Mouse (Mus musculus) Patski (cell line): ENCODE results near the gene Olfr671. TPM values are rescaled to one million over a fixed set of nuclear protein-coding genes. Genes with fewer than 3 reads are reported as not detected.
"Not testable (repeated sequence)": the region's sequence is repeated elsewhere in the genome, so short reads cannot be mapped to it uniquely, and the experiment has no call there.

ENCODE experiments used
- ATAC-seq: fragments of 100-300 bp; one replicate; pipeline ENCODE4 v1.8.0; 2021
- CTCF ChIA-PET: fragments of 350-600 bp; sonication (Branson Sonifier 250); formaldehyde crosslinking; loops from one replicate; lab custom pipeline; 2022; ENCODE audit warnings: inconsistent platforms; lab: Charles Lee
- POLR2A ChIA-PET: fragments of 350-600 bp; sonication (Branson Sonifier 250); formaldehyde crosslinking; loops from one replicate; lab custom pipeline; 2022; ENCODE audit warnings: antibody characterized with exemption, inconsistent platforms; lab: Charles Lee
- DNase-seq: peaks from one replicate; pipeline ENCODE4 v3.0.0-alpha.2; 2011; ENCODE audit warnings: low read depth, low spot score
- H3K27me3 ChIP-seq: fragments of 371-371 bp; one replicate; pipeline ENCODE4 v1.5.1; 2021
- CTCF ChIP-seq: fragments of 100-300 bp; IDR thresholded peaks from one replicate; pipeline ENCODE4 v1.5.1; 2021
- in situ Hi-C: fragments of 300-500 bp; cut with MboI; formaldehyde crosslinking; loops from 3 replicates; pipeline ENCODE4 v1.11.1; 2018; ENCODE audit warnings: low pct_unique_long_range_greater_than_20kb, mixed read lengths
- polyA plus RNA-seq: library from polyadenylated mRNA; unstranded; gene quantifications from one replicate; pipeline ENCODE4 v1.2.3, GENCODE M21; 2021

Olfr671 gene
- not detected for polyA plus RNA-seq

DNA sequence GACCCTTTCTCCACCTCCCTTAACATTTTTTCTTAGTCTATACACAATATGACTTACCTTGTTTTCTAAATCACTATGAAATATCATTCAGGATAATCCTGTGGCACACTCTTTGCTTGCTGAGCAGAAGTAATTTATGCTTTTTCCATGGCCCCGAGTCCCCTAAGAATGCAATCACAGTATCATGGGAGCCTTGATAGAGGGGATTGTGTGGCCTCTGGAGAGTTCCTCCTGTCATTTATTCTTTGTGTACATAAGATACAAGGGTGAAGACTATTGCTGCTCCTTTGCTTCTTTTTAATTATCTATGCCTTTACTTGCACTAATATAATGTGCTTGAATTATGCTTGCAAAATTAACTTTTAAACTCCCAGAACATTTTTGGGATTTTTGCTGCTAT lies at the start of gene Olfr671:
Olfr671 (minus strand) TSS at position 101 of the 400 bp plus-strand sequence.
- TF ChIP-seq CTCF: no peak
- in situ Hi-C loops: no loop called here
- DNase-seq (no peak), ATAC-seq (no peak)
- ChIA-PET POLR2A (no interaction called here), CTCF (no interaction called here)
- H3K27me3 ChIP-seq: no peaks in the 10 kb centered on the region

DNA sequence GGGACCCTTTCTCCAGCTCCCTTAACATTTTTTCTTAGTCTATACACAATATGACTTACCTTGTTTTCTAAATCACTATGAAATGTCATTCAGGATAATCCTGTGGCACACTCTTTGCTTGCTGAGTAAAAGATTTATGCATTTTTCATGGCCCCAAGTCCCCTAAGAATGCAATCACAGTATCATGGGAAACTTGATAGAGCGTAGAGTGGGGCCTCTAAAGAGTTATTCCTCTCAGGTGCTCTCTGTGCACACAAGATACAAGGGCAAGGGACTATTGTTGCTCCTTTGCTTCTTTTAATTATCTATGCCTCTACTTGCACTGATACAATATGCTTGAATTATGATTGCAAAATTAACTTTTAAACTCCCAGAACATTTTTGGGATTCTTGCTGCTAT lies 49.4 kb upstream of the Olfr671 start, which contains the start of gene Olfr675:
Olfr675 (minus strand) TSS at position 101 of the 400 bp plus-strand sequence.
- CTCF ChIA-PET: no interaction called here
- ATAC-seq (no peak), DNase-seq (no peak)
- POLR2A ChIA-PET: no interaction called here
- in situ Hi-C loops: no loop called here
- TF ChIP-seq CTCF: no peak
- no peaks in the 10 kb centered on the region for H3K27me3 ChIP-seq

DNA sequence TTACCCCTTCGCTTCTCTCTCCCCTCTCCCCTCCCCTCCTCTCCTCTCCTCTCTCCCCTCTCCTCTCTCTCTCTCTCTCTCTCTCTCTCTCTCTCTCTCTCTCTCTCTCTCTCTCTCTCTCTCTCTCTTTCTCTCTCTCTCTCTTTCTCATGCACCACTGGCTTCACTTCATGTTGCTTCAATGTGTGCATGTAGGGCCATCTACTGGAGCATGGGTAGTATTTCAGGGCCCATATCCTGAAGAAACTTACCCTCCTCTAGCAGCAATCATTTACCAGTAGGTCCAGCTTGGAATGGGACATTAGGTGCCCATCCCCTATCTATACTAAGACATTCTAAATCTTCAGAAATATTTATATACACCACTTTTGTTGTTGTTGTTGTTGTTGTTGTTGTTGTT lies 43.6 kb upstream of the Olfr671 start:
- in situ Hi-C loops: no loop called here
- POLR2A ChIA-PET: no interaction called here
- CTCF ChIA-PET: no interaction called here
- no peak for ATAC-seq
- TF ChIP-seq CTCF: no peak
- no peaks in the 10 kb centered on the region for H3K27me3 ChIP-seq
- DNase-seq: no peak

DNA sequence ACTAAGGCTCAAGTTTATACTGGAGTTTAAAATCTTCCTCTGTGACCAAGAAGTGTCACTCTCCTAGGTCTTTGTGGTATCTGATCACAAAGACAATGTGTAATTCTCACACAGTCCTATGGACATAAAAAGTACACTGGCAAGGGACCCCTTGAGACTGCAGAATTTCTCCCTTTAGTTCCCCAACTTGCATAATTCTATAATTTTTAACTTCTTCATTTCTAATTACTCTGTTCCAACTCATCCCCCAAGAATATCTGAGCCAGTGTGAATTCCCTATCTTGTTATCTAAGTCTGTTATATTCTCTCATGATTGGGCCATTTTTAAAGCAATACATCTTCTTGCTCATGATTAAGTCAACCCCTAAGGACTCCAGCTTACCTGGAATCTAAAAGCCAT lies 23.0 kb upstream of the Olfr671 start, which contains the start of gene Olfr672:
Olfr672 (minus strand) TSS at position 101 of the 400 bp plus-strand sequence.
- ChIA-PET POLR2A (no interaction called here), CTCF (no interaction called here)
- in situ Hi-C loops: no loop called here
- DNase-seq (no peak), ATAC-seq (no peak)
- no peaks in the 10 kb centered on the region for H3K27me3 ChIP-seq
- no peak for TF ChIP-seq CTCF

DNA sequence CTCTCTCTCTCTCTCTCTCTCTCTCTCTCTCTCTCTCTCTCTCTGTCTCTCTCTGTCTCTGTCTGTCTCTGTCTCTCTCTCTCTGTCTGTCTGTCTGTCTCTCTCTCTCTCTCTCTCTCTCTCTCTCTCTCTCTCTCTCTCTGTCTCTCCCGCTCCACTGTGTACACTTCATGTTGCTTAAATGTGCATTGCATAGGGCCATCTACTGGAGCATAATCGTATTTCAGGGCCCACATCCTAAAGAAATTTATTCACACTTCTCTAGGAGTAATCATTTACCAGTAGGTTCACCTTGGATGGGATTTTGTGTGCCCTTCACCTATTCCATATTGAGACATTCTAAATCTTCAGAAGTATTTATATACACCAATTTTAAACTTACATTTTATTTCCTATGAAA lies 6.4 kb downstream of the Olfr671 start:
- CTCF ChIA-PET, in situ Hi-C loops, ATAC-seq, POLR2A ChIA-PET, H3K27me3 ChIP-seq, DNase-seq: not testable (repeated sequence)

DNA sequence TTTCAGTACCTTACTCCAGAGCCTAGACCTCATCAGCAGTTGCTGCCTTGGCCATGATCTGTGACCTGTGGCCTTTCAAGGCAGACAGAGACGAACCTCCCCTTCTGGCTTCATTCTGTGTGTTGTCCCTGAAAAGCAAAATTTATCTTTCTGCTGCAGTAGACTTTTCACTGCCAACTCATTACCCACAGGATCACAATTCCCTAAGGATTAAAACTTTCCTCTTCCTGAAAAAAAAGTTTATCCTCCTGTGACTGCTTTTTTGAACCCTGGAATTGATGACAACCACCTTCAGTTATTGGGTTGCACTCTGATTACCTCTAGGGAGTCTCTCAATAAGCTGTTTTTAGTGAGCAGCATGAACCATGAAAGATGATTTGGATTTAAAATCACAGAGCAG lies 16.4 kb downstream of the Olfr671 start, which contains the start of gene Olfr670:
Olfr670 (minus strand) TSS at position 101 of the 400 bp plus-strand sequence.
- in situ Hi-C loops: no loop called here
- CTCF ChIA-PET: no interaction called here
- DNase-seq (no peak), ATAC-seq (no peak)
- TF ChIP-seq CTCF: no peak
- POLR2A ChIA-PET: no interaction called here
- no peaks in the 10 kb centered on the region for H3K27me3 ChIP-seq

DNA sequence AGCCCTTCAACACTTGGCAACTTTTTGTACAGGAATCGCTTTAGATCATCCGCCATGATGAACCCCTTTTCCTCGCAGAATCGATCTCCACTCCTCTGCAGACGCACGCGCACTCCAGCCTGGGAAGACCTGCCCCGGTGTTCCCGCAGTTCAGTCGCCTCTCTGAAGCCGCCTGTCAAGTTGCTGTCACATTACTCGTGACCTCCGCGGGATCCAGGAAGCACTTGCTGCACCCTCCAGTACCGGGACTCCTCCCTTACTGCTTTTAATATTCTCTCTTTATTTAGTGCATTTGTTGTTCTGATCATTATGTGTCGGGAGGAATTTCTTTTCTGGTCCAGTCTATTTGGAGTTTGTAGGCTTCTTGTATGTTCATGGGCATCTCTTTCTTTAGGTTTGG lies 28.7 kb downstream of the Olfr671 start:
- H3K27me3 ChIP-seq, DNase-seq, ATAC-seq, in situ Hi-C loops, POLR2A ChIA-PET, CTCF ChIA-PET: not testable (repeated sequence)

DNA sequence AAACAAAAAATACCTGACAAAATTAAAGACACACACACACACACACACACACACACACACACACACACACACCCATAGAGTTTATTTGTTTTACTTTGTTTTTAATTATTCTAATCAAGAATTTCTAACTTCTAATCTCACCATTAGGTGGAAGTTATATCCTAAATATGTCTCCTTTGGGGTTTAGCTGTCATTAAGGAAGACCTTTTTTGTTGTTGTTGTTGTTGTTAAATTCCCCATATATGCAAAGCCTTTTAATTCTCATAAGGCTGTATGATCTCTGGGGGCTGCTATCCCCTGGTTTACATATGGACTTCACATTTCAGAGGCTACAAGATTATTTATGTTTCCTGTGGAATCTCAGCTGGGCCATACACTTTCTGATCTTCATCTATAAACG lies 45.0 kb downstream of the Olfr671 start, which contains the start of gene Olfr669:
Olfr669 (plus strand) TSS at position 301 of the 400 bp plus-strand sequence.
- DNase-seq (no peak), ATAC-seq (no peak)
- in situ Hi-C loops: no loop called here
- ChIA-PET CTCF (no interaction called here), POLR2A (no interaction called here)
- no peak for TF ChIP-seq CTCF
- no peaks in the 10 kb centered on the region for H3K27me3 ChIP-seq

DNA sequence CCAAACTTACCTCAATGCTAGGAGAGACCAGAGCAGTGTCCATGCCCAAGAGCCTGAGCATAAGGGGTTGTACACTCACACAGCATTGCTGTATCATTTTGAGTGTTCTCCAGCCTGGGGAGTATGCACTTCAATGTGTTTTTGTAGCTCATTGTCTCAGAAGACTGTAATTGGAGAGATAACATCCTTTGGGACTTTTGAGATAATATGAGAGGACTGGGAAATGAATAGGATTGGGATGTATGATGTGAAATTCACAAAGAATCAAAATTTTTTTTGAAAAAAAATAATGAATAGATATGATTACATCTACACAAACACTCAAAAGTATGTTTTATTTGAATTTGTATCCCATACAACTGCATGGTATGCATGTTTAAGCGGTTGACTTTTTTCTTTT lies 51.0 kb downstream of the Olfr671 start, which contains the start of gene Olfr668:
Olfr668 (minus strand) TSS at position 101 of the 400 bp plus-strand sequence.
- ChIA-PET POLR2A (no interaction called here), CTCF (no interaction called here)

More for the DNA sequence above, 51.0 kb downstream of the Olfr671 start, which contains the start of gene Olfr668:
- DNase-seq (no peak), ATAC-seq (no peak)
- no peak for TF ChIP-seq CTCF
- H3K27me3 ChIP-seq: no peaks in the 10 kb centered on the region
- in situ Hi-C loops: no loop called here

Other genes starting within 250 kb of the Olfr671 start
- gene Usp17le, start 201.7 kb downstream of the Olfr671 start, polyA plus RNA-seq: not detected
- gene Usp17lb, start 136.5 kb downstream of the Olfr671 start, polyA plus RNA-seq: not detected
- gene Usp17la, start 122.1 kb downstream of the Olfr671 start, polyA plus RNA-seq: not detected
- not detected for gene Olfr665, start 101.1 kb downstream of the Olfr671 start, polyA plus RNA-seq
- gene Olfr666, start 83.2 kb downstream of the Olfr671 start, polyA plus RNA-seq: not detected
- not detected for gene Olfr667, start 57.6 kb downstream of the Olfr671 start, polyA plus RNA-seq
- not detected for gene Olfr668, start 51.1 kb downstream of the Olfr671 start, polyA plus RNA-seq
- not detected for gene Olfr669, start 44.9 kb downstream of the Olfr671 start, polyA plus RNA-seq
- not detected for gene Olfr670, start 16.5 kb downstream of the Olfr671 start, polyA plus RNA-seq
- gene Olfr672, start 22.9 kb upstream of the Olfr671 start, polyA plus RNA-seq: not detected
- gene Olfr675, start 49.3 kb upstream of the Olfr671 start, polyA plus RNA-seq: not detected
- gene Olfr676, start 53.6 kb upstream of the Olfr671 start, polyA plus RNA-seq: not detected
- gene Olfr677, start 72.2 kb upstream of the Olfr671 start, polyA plus RNA-seq: not detected
- not detected for gene Olfr678, start 85.3 kb upstream of the Olfr671 start, polyA plus RNA-seq
- gene Olfr679, start 102.1 kb upstream of the Olfr671 start, polyA plus RNA-seq: not detected
- gene Olfr680-ps1, start 113.7 kb upstream of the Olfr671 start, polyA plus RNA-seq: not detected
- not detected for gene Olfr681, start 137.7 kb upstream of the Olfr671 start, polyA plus RNA-seq
- not detected for gene Olfr683, start 167.9 kb upstream of the Olfr671 start, polyA plus RNA-seq
- not detected for gene Olfr684, start 184.5 kb upstream of the Olfr671 start, polyA plus RNA-seq
- not detected for gene Olfr685, start 206.9 kb upstream of the Olfr671 start, polyA plus RNA-seq
- gene Olfr686, start 228.4 kb upstream of the Olfr671 start, polyA plus RNA-seq: not detected